Mouse (Mus musculus): ENCODE measurements around the gene Trp63. TPM values are rescaled to one million over a fixed set of nuclear protein-coding genes. Genes with fewer than 3 reads are reported as not detected.
"Not testable (repeated sequence)": the region's sequence is repeated elsewhere in the genome, so short reads cannot be mapped to it uniquely, and the experiment has no call there.

Trp63 gene
- polyA plus RNA-seq (2015; fragmentation: Nextera tagmentation; extraction: Ambion mirVana): 20.5 and 21.6 TPM in 2 replicates

GRCm38 (mm10) chr16:25683531-25684248 is at the start of gene Trp63:
Gene Trp63 (plus strand): TSS chr16:25683763.
- no peak for DNase-seq (ENCODE audit: low spot score)

GRCm38 (mm10) chr16:25644716-25645115 is 38.8 kb upstream of the Trp63 start:
- DNase-seq (ENCODE audit: low spot score): not testable (repeated sequence)

GRCm38 (mm10) chr16:25660510-25661235 is 22.9 kb upstream of the Trp63 start:
- no peak for DNase-seq (ENCODE audit: low spot score)

- no peak for DNase-seq (ENCODE audit: low spot score)
Measured at GRCm38 (mm10) chr16:25663116-25663515, 20.4 kb upstream of the Trp63 start.

- no peak for DNase-seq (ENCODE audit: low spot score)
Measured at GRCm38 (mm10) chr16:25673861-25674440, 9.6 kb upstream of the Trp63 start.

GRCm38 (mm10) chr16:25680369-25680768 is 3.2 kb upstream of the Trp63 start:
- DNase-seq (ENCODE audit: low spot score): no peak

GRCm38 (mm10) chr16:25682533-25682932 is 1.0 kb upstream of the Trp63 start:
- no peak for DNase-seq (ENCODE audit: low spot score)

GRCm38 (mm10) chr16:25684572-25684971 is 1.0 kb downstream of the Trp63 start:
- no peak for DNase-seq (ENCODE audit: low spot score)

GRCm38 (mm10) chr16:25690612-25691011 is 7.0 kb downstream of the Trp63 start:
- no peak for DNase-seq (ENCODE audit: low spot score)

- no peak for DNase-seq (ENCODE audit: low spot score)
Measured at GRCm38 (mm10) chr16:25701252-25701651, 17.7 kb downstream of the Trp63 start.

- DNase-seq (ENCODE audit: low spot score): no peak
Measured at GRCm38 (mm10) chr16:25706260-25706659, 22.7 kb downstream of the Trp63 start.

- no peak for DNase-seq (ENCODE audit: low spot score)
Measured at GRCm38 (mm10) chr16:25715790-25716189, 32.2 kb downstream of the Trp63 start.

GRCm38 (mm10) chr16:25723131-25723530 is 39.6 kb downstream of the Trp63 start:
- no peak for DNase-seq (ENCODE audit: low spot score)

- DNase-seq (ENCODE audit: low spot score): no peak
Measured at GRCm38 (mm10) chr16:25727001-25727400, 43.4 kb downstream of the Trp63 start.

GRCm38 (mm10) chr16:25727957-25728506 is 44.5 kb downstream of the Trp63 start:
- no peak for DNase-seq (ENCODE audit: low spot score)

GRCm38 (mm10) chr16:25736912-25737311 is 53.3 kb downstream of the Trp63 start:
- DNase-seq (ENCODE audit: low spot score): no peak

GRCm38 (mm10) chr16:25737623-25738050 is 54.1 kb downstream of the Trp63 start:
- no peak for DNase-seq (ENCODE audit: low spot score)

- DNase-seq (ENCODE audit: low spot score): no peak
Measured at GRCm38 (mm10) chr16:25746807-25747206, 63.2 kb downstream of the Trp63 start.

- DNase-seq (ENCODE audit: low spot score): no peak
Measured at GRCm38 (mm10) chr16:25751866-25752265, 68.3 kb downstream of the Trp63 start.

- no peak for DNase-seq (ENCODE audit: low spot score)
Measured at GRCm38 (mm10) chr16:25758108-25758507, 74.5 kb downstream of the Trp63 start.

- no peak for DNase-seq (ENCODE audit: low spot score)
Measured at GRCm38 (mm10) chr16:25765549-25765948, 82.0 kb downstream of the Trp63 start.

GRCm38 (mm10) chr16:25774611-25775010 is 91.0 kb downstream of the Trp63 start:
- no peak for DNase-seq (ENCODE audit: low spot score)
